Mouse (Mus musculus) kidney, embryonic 16.5 days (tissue): Measurements from ENCODE around the gene Arhgef10l. TPM values are rescaled to one million over a fixed set of nuclear protein-coding genes. Genes with fewer than 3 reads are reported as not detected.

Source experiments
- ATAC-seq: fragments of 200-750 bp; cut with Nextera tagmentation; 2 replicates; pipeline ENCODE4 v1.8.0; 2017; ENCODE audit warnings: moderate TSS enrichment; ENCODE audit not compliant: low FRiP score, low TSS enrichment
- H3K27ac ChIP-seq: fragments of 300-500 bp; sonication (generic); 2 replicates; pipeline ENCODE4 v1.5.1; 2014; ENCODE audit warnings: low read length
- H3K27me3 ChIP-seq: fragments of 300-500 bp; sonication (generic); 2 replicates; pipeline ENCODE4 v1.6.1; 2014; ENCODE audit warnings: low read length, control low read depth, mixed read lengths; ENCODE audit not compliant: insufficient read depth
- H3K36me3 ChIP-seq: fragments of 300-500 bp; sonication (generic); 2 replicates; pipeline ENCODE4 v1.6.1; 2014; ENCODE audit warnings: low read length, control low read depth, mixed read lengths; ENCODE audit not compliant: insufficient read depth
- H3K4me1 ChIP-seq: fragments of 300-500 bp; sonication (generic); 2 replicates; pipeline ENCODE4 v1.6.1; 2014; ENCODE audit warnings: low read length, control low read depth, mixed read lengths; ENCODE audit not compliant: insufficient read depth
- H3K4me2 ChIP-seq: fragments of 300-500 bp; sonication (generic); replicated peaks from 2 replicates; pipeline ENCODE4 v1.6.1; 2014; ENCODE audit warnings: low read depth, low read length
- H3K4me3 ChIP-seq: fragments of 300-500 bp; sonication (generic); 2 replicates; pipeline ENCODE4 v1.5.1; 2014; ENCODE audit warnings: mild to moderate bottlenecking, low read length
- H3K9ac ChIP-seq: fragments of 300-500 bp; sonication (generic); replicated peaks from 2 replicates; pipeline ENCODE4 v1.6.1; 2014; ENCODE audit warnings: low read length
- H3K9me3 ChIP-seq: fragments of 300-500 bp; sonication (generic); 2 replicates; pipeline ENCODE4 v1.6.1; 2016; ENCODE audit warnings: low read length, control low read depth
- WGBS: fragments of 180-500 bp; shearing (Covaris S2); extraction: QIAGEN DNeasy Blood & Tissue Kit; methylation state at CpG from one replicate; pipeline ENCODE4 v1.1.7; 2014; 5-methylcytosine and 5-hydroxymethylcytosine counted together
- microRNA-seq: library from miRNA; unstranded; fragments of <30 nt; microRNA quantifications from one replicate; pipeline ENCODE4, GENCODE M21; 2016
- polyA plus RNA-seq: library from polyadenylated mRNA; unstranded; fragments of >200 nt; fragmentation: Nextera tagmentation; extraction: Ambion mirVana; gene quantifications from 2 replicates; pipeline ENCODE4 v1.2.1, GENCODE M21; 2015

Gene Arhgef10l
- polyA plus RNA-seq, 1 experiment from 2014 or later = 25.4 TPM

DNA sequence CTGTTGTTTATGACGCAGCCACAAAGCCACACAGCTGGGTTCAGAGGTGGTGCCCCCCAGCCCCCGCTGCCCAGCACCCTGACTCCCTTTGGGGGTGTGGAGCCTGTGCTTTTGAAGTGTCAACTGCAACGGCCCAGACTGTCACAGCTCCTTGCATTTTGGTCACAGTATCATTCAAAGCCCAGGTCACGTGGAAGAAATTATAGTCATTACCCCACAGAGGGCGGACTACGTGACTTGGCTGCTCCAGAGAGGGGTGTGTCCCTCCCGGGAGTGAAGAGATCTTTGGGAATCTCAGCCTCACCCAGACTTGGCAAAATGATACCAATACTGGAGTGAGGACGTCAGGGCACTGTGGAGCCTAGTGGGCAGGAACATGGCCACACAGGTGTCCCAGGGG is 190.6 kb downstream of the Arhgef10l start:
- ATAC-seq = no peak
- H3K4me2 ChIP-seq = no peak overlapping the region
- H3K27ac ChIP-seq = no peak overlapping the region
- H3K27me3 ChIP-seq = no peaks in the 10 kb centered on the region
- H3K4me3 ChIP-seq = no peak overlapping the region
- H3K4me1 ChIP-seq = peaks cover 7% of the 10 kb centered on the region
- WGBS = 40% methylated on average over 8 of the region's 8 CpGs
- no peak overlapping the region for H3K9ac ChIP-seq
- H3K36me3 ChIP-seq = no peaks in the 10 kb centered on the region
- no peaks in the 10 kb centered on the region for H3K9me3 ChIP-seq

DNA sequence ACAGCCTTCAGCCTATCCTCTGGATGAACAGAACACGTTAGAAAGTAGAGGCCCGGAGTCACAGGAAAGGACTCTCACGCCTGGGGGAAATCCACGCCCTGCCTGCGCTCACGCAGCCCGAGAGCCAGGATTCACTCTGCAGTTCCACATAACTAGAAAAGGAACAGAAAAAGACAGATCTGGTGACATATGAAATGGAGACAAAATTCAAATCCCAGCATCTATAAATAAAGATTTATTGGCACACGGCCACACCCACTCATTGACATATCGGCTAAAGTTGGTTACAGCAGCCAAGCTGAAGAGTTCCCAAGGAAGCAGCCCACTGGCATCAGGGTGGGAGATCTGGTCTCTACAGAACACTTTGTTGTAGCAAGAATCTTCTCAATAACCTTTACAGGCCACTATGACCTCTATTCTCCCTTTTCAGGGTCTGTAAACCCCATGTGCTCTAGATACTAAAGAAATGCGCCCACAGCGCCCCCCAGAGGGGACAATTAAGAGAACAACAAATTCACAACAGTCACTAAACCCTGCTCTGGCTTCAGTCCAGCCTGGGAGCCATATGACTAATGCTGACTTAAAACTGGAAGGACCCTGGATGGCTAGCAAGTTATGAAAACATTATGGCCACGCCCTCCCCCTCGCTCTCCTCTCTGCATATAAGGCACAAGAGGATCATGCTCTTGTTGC is 195.9 kb downstream of the Arhgef10l start:
- no peak for ATAC-seq
- Histone ChIP-seq H3K4me2 (no peak overlapping the region), H3K4me1 (no peaks in the 10 kb centered on the region), H3K36me3 (no peaks in the 10 kb centered on the region), H3K27ac (no peak overlapping the region), H3K9ac (no peak overlapping the region), H3K27me3 (no peaks in the 10 kb centered on the region), H3K9me3 (no peaks in the 10 kb centered on the region), H3K4me3 (no peak overlapping the region)
- 71% methylated on average over 13 of the region's 13 CpGs for WGBS

DNA sequence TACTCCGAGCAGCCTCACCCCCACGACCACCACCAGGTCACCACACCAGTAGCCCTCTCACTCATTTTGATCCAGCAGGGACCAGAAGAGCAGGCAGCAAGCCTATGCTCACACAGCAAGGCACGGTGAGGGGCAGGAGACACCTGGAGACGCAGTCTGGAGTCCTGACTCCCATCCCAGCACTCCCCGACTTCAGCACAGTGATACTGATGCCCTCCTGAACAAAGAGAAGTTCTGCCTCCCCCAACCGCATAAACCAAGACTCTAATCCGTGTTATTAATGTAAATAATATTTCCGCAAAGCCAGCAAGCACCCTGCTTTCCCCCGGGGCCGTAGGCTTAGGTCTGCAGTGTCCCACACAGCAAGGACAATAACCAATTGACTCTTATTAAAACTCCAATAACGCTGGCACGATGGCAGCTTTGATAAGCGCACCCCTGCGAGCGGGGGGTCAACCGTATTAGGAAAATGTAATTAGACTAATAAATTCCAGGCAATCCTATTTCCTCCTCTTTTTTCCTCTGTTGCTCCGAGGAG is 198.5 kb downstream of the Arhgef10l start:
- Histone ChIP-seq H3K4me1 (no peaks in the 10 kb centered on the region), H3K4me3 (no peak overlapping the region), H3K27me3 (peaks cover 6% of the 10 kb centered on the region), H3K36me3 (no peaks in the 10 kb centered on the region), H3K9ac (no peak overlapping the region), H3K27ac (no peak overlapping the region), H3K9me3 (no peaks in the 10 kb centered on the region), H3K4me2 (no peak overlapping the region)
- 59% methylated on average over 17 of the region's 17 CpGs for WGBS
- no peak for ATAC-seq

Small RNA genes within 50 kb of the gene (microRNA-seq; reads per million reads assigned to microRNA genes)
- gene Gm23045 = not detected

Other genes starting within 250 kb of the Arhgef10l start
- gene Rcc2, start 34.5 kb upstream of the Arhgef10l start, polyA plus RNA-seq = 19.5 and 21.0 TPM in 2 replicates
- gene Padi6, start 76.6 kb upstream of the Arhgef10l start, polyA plus RNA-seq = not detected in 2 replicates
- 1.0 and 1.1 TPM in 2 replicates for gene Padi4, start 108.2 kb upstream of the Arhgef10l start, polyA plus RNA-seq
- 0.10 and 0.17 TPM in 2 replicates for gene Padi3, start 144.6 kb upstream of the Arhgef10l start, polyA plus RNA-seq
- 0.26 and 0.33 TPM in 2 replicates for gene Padi1, start 179.8 kb upstream of the Arhgef10l start, polyA plus RNA-seq
- 18.1 and 24.3 TPM in 2 replicates for gene Padi2, start 240.3 kb upstream of the Arhgef10l start, polyA plus RNA-seq